Mouse (Mus musculus) thymus, postnatal 10 days (tissue): ENCODE measurements at regions not wholly inside any gene's neighbourhood (a gene's known extent, or its start where the extent isn't known, plus 50 kb on each side); places are given as distances from the start of the nearest gene placed in this dataset.

Experiments
- DNase-seq, 2 experiments: peaks; one replicate each; pipeline ENCODE4 v3.0.0; 2021; ENCODE audit warnings: low spot score in 2 of 2

GRCm38 (mm10) chrX:147616374-147616773, 62.5 kb upstream of the Lrch2 start:
- no peak for DNase-seq

GRCm38 (mm10) chrX:147608660-147609059, 54.8 kb upstream of the Lrch2 start:
- DNase-seq = peak in 1 of 2 experiments; percentile 2
